In the genomic region with DNA sequence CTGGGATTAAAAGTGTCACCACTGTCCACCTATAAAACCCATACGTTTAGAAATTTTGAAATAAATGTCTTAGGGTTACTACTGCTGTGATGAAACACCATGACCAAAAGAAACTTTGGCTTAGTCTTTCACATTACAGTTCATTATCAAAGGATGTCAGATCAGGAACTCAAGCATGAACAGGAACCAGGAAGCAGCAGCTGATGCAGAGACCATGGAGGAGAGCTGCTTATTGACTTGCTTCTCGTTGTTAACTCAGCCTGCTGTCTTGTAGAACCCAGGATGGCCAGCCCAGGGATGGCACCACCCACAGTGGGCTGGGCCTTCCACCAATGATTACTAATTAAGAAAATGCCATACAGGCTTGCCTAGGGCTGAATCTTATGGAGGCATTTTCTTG, we compare ENCODE assay signal across 27 mouse cellular contexts. TPM values are rescaled to one million over a fixed set of nuclear protein-coding genes. Genes with fewer than 3 reads are reported as not detected.
A peak's percentile ranks its signal among the peaks of the same experiment; 100 is the strongest.
DNase-seq lines count a peak whose midpoint lies in the region; ATAC-seq and TF ChIP-seq lines count a peak whose summit lies in the region.
"Had no signal": no experiment of that assay in that cellular context is flagged by ENCODE, and none has a peak within 500 bp of the region (broad histone marks: within the 10 kb centered on the region; RNA-seq: fewer than 3 reads in every experiment).

No protein-coding gene starts in this region.

- peaks cover 3% of the 10 kb centered on the region for H3K79me2 ChIP-seq in MEL (ENCODE audit: control insufficient read depth, insufficient read depth, low read length, poor library complexity)

- no peak overlapping the region for H3K4me2 ChIP-seq in liver, postnatal 0 days (ENCODE audit: low read depth, low read length)
- H3K4me2 ChIP-seq: embryonic facial prominence, embryonic 13.5 days; forebrain, embryonic 12.5 days; forebrain, embryonic 15.5 days; heart, embryonic 11.5 days; hindbrain, embryonic 14.5 days had no signal

- H3K9ac ChIP-seq in MEL (ENCODE audit: control insufficient read depth, low read depth, low read length, poor library complexity, severe bottlenecking): no peak overlapping the region; the same call in 1 of the 2 replicates
- no peak overlapping the region for H3K9ac ChIP-seq in liver, postnatal 0 days (replicated peaks)
- H3K9ac ChIP-seq: embryonic facial prominence, embryonic 13.5 days; forebrain, embryonic 12.5 days; forebrain, embryonic 15.5 days; hindbrain, embryonic 14.5 days had no signal

- 42% methylated on average over 2 of the region's 2 CpGs for WGBS in liver, postnatal 0 days (ENCODE audit: insufficient replicate concordance)
- WGBS in hindbrain, embryonic 10.5 days: 73% methylated on average over 2 of the region's 2 CpGs

- H3K27ac ChIP-seq in MEL (ENCODE audit: control insufficient read depth, low read depth, low read length): peak overlapping the region; percentile 69
- no peak overlapping the region for H3K27ac ChIP-seq in liver, postnatal 0 days (ENCODE audit: low read depth)
- H3K27ac ChIP-seq in hindbrain, embryonic 10.5 days: no peak overlapping the region
- H3K27ac ChIP-seq: embryonic facial prominence, embryonic 10.5 days; embryonic facial prominence, embryonic 13.5 days; forebrain, embryonic 12.5 days; forebrain, embryonic 15.5 days; hindbrain, embryonic 14.5 days; hindbrain, postnatal 0 days had no signal

- H3K4me3 ChIP-seq in MEL (ENCODE audit: control insufficient read depth in 1 of 2, insufficient read depth in 1 of 2, low read depth in 2 of 2, low read length in 2 of 2): no peak overlapping the region
- no peak overlapping the region for H3K4me3 ChIP-seq in liver, postnatal 0 days (ENCODE audit: low read depth, low read length)
- H3K4me3 ChIP-seq in hindbrain, embryonic 10.5 days: no peak overlapping the region
- H3K4me3 ChIP-seq: embryonic facial prominence, embryonic 10.5 days; embryonic facial prominence, embryonic 13.5 days; erythroblast, embryonic 14.5 days; forebrain, embryonic 12.5 days; forebrain, embryonic 15.5 days had no signal

- peak in 1 of 2 experiments; percentile 48; a peak in 1 of 4 replicates for TF ChIP-seq POLR2A in MEL (IDR thresholded peaks at IDR 0.05; ENCODE audit: control insufficient read depth in 1 of 2, insufficient read depth in 1 of 2, low read depth in 1 of 2, low read length in 2 of 2, poor library complexity in 1 of 2)

- peak; percentile 68 for DNase-seq in heart, adult 11 months
- no peak for DNase-seq in heart, postnatal 36 days
- DNase-seq in MEL (ENCODE audit: low read depth, low spot score): peak; percentile 69
- DNase-seq in splenic B cell, adult 2 months (ENCODE audit: low read depth, low spot score): peak; percentile 18
- no peak for DNase-seq in ovary, adult 18-20 months (ENCODE audit: low spot score)
- no peak for DNase-seq in liver, postnatal 0 days
- DNase-seq in hindbrain, embryonic 10.5 days (ENCODE audit: low spot score): no peak
- DNase-seq: adrenal gland, postnatal 10 days; adrenal gland, postnatal 36 days; cerebellum, adult 11 months; cerebellum, adult 2 months; cerebellum, adult 9-11 months; cerebellum, postnatal 25 days; embryo, embryonic 11 days; gastrocnemius, postnatal 25 days had no signal

- ATAC-seq in granulocyte monocyte progenitor cell, adult 5-6 weeks (replicated peaks; ENCODE audit: poor library complexity, severe bottlenecking): peak; percentile 41
- no peak for ATAC-seq in liver, postnatal 0 days
- ATAC-seq: activated CD4-positive, CD25-positive, alpha-beta regulatory T cell, adult 4 months; CD4-positive, CD25-positive, alpha-beta regulatory T cell, adult 4 months; forebrain, embryonic 15.5 days; hindbrain, postnatal 0 days; inflammation-experienced regulatory T-cells, adult 6 months had no signal

- no peak for TF ChIP-seq EP300 in MEL (IDR thresholded peaks at IDR 0.05; ENCODE audit: low read depth in 1 of 2, low read length in 2 of 2)
- no peak for TF ChIP-seq EP300 in liver, postnatal 0 days (IDR thresholded peaks at IDR 0.05; ENCODE audit: low read depth)

- no peaks in the 10 kb centered on the region for H3K27me3 ChIP-seq in MEL (ENCODE audit: control insufficient read depth in 1 of 2, insufficient read depth in 2 of 2, low read length in 2 of 2)
- no peaks in the 10 kb centered on the region for H3K27me3 ChIP-seq in splenic B cell, adult 2 months (ENCODE audit: control insufficient read depth, insufficient read depth, low read length, poor library complexity, severe bottlenecking)
- H3K27me3 ChIP-seq in liver, postnatal 0 days (ENCODE audit: insufficient read depth, low read length): no peaks in the 10 kb centered on the region
- no peaks in the 10 kb centered on the region for H3K27me3 ChIP-seq in hindbrain, embryonic 10.5 days (ENCODE audit: insufficient read depth, poor library complexity, severe bottlenecking)
- H3K27me3 ChIP-seq: embryonic facial prominence, embryonic 13.5 days; forebrain, embryonic 12.5 days; forebrain, embryonic 15.5 days had no signal

- TF ChIP-seq CTCF in MEL (IDR thresholded peaks at IDR 0.05 in 2 of 3, conservative IDR thresholded peaks at IDR 0.05 in 1 of 3; ENCODE audit: control insufficient read depth in 1 of 3, insufficient read depth in 1 of 3, low read depth in 2 of 3, low read length in 3 of 3, poor library complexity in 1 of 3, severe bottlenecking in 1 of 3): no peak
- no peak for TF ChIP-seq CTCF in liver, postnatal 0 days (IDR thresholded peaks at IDR 0.05; ENCODE audit: low read depth)

- intact Hi-C loops in heart, postnatal 36 days (cut with DNase I): loop anchor here (10.0 kb wide), 1 partner anchor 1185 kb away; a partner anchor contains a TSS

- no peak for TF ChIP-seq RAD21 in MEL (IDR thresholded peaks at IDR 0.05; ENCODE audit: low read depth, low read length)

- peaks cover 0 to 47% of the 10 kb centered on the region in 2 experiments; a peak in 2 of 4 replicates for H3K36me3 ChIP-seq in MEL (ENCODE audit: control insufficient read depth in 1 of 2, insufficient read depth in 2 of 2, low read length in 2 of 2)
- no peaks in the 10 kb centered on the region for H3K36me3 ChIP-seq in splenic B cell, adult 2 months (ENCODE audit: control insufficient read depth, insufficient read depth, low read length, poor library complexity, severe bottlenecking)
- H3K36me3 ChIP-seq in liver, postnatal 0 days (replicated peaks; ENCODE audit: insufficient read depth, low read length): no peaks in the 10 kb centered on the region
- no peaks in the 10 kb centered on the region for H3K36me3 ChIP-seq in hindbrain, embryonic 10.5 days
- H3K36me3 ChIP-seq: embryonic facial prominence, embryonic 10.5 days; embryonic facial prominence, embryonic 13.5 days; forebrain, embryonic 12.5 days; forebrain, embryonic 15.5 days had no signal

- H3K9me3 ChIP-seq in MEL (replicated peaks; ENCODE audit: insufficient read depth, low read length): no peaks in the 10 kb centered on the region
- H3K9me3 ChIP-seq in liver, postnatal 0 days (ENCODE audit: low read length): no peaks in the 10 kb centered on the region
- H3K9me3 ChIP-seq in hindbrain, embryonic 10.5 days: no peaks in the 10 kb centered on the region
- H3K9me3 ChIP-seq: embryonic facial prominence, embryonic 10.5 days; embryonic facial prominence, embryonic 13.5 days; forebrain, embryonic 12.5 days; forebrain, embryonic 15.5 days had no signal

- peaks cover 27 to 31% of the 10 kb centered on the region in 2 experiments for H3K4me1 ChIP-seq in MEL (ENCODE audit: control insufficient read depth in 1 of 2, insufficient read depth in 2 of 2, low read length in 2 of 2)
- H3K4me1 ChIP-seq in liver, postnatal 0 days (ENCODE audit: insufficient read depth): peaks cover 14% of the 10 kb centered on the region; the same call in 1 of the 2 replicates
- H3K4me1 ChIP-seq in hindbrain, embryonic 10.5 days (replicated peaks): peaks cover 6% of the 10 kb centered on the region

TF ChIP-seq in MEL, 35 proteins besides CTCF, POLR2A, EP300 and RAD21:
- TF ChIP-seq ELF1 (IDR thresholded peaks at IDR 0.05; ENCODE audit: low read depth, low read length) (peak; percentile 80), ETS1 (IDR thresholded peaks at IDR 0.05; ENCODE audit: low read depth, low read length) (peak; percentile 46; the same call in 1 of the 2 replicates), SIN3A (IDR thresholded peaks at IDR 0.05; ENCODE audit: low read length) (0 out of 2 replicates have a peak, but pooled peaks have one; percentile 9), TBP (IDR thresholded peaks at IDR 0.05; ENCODE audit: low read depth, low read length) (0 out of 2 replicates have a peak, but pooled peaks have one; percentile 42), E2F4 (IDR thresholded peaks at IDR 0.05; ENCODE audit: borderline replicate concordance, low read depth, low read length) (no peak)

RNA-seq across cellular contexts. Expression of a gene that starts 4.8 kb away (rescaled TPM):
- 100 to 1,000 TPM; 256 to 272 TPM for total RNA-seq in heart, postnatal 36 days (2021)
- total RNA-seq in MEL (2012; rRNA removed): 189 and 207 TPM in 2 replicates
- 100 to 1,000 TPM in 1 of 2 experiments, not detected in 1; 307 TPM for polyA plus RNA-seq in MEL (2012; ENCODE audit: insufficient read depth in 1 of 2, insufficient read length in 2 of 2, low read depth in 1 of 2, low replicate concordance in 2 of 2, missing spikeins in 1 of 2)
- 86.8 and 101 TPM in 2 replicates for total RNA-seq in granulocyte monocyte progenitor cell, adult 5-6 weeks (2014; fragmentation: Nextera tagmentation)
- 128 and 137 TPM in 2 replicates for total RNA-seq in granulocyte monocyte progenitor cell, adult 5-6 weeks (2017)
- polyA plus RNA-seq in liver, postnatal 0 days (2015; fragmentation: Nextera tagmentation; extraction: Ambion mirVana): 82.9 and 89.2 TPM in 2 replicates
- polyA plus RNA-seq in hindbrain, embryonic 10.5 days (2016; fragmentation: Nextera tagmentation; extraction: Ambion mirVana): 173 and 194 TPM in 2 replicates

Comparison
In these comparisons a context has a peak if more than half of its experiments do, and no peak if none do; other contexts are left out.
1. DNase-seq: peak in heart, adult 11 months (single experiment), MEL (single experiment) and splenic B cell, adult 2 months (single experiment); none in heart, postnatal 36 days (0 of 2), ovary, adult 18-20 months (single experiment), liver, postnatal 0 days (single experiment) and hindbrain, embryonic 10.5 days (single experiment).